8 mouse cellular contexts compared by ENCODE assay signal in the genomic region with DNA sequence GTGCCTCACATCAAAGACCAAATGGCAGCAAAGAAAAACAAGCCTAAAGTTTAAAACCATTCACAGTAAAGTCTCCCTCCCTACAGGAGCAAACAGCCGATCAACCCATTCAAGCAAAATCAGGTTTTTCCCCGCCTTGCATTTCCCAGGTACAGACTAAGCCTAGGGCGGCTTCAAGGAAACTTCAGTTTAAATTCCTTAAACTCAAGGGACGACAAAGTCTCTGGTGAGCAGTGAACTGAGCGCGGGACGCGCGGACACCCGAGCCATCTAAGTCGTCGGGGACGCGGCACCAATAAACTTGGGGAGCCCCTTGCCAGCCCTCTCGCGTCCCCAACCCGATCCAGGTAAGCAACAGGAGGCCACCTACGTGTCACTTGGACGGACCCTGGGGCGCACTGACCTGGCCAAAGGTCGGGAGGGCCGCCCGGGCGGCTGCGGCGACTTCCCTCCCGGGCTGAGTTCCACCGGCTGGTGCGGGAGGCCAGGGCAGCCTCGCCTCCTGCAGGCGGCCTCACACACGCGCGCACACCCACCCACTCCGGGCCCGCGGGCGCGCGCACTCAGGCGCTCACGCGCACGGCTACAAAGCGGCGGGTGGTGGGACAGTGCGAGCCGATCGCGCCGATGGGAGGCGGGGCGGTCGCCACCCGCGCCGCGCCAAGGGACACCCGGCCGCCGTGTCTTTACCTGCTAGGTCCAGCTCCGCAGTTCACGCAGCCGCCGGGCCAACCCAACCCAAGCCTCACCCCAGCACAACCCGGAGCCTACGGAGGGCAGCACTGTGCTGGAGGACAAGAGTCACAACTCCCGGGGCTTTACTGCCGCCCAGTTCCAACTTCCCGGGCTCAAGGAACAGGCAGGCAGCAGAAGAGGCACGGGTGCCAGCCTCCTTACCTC. TPM values are rescaled to one million over a fixed set of nuclear protein-coding genes. Genes with fewer than 3 reads are reported as not detected.
DNase-seq lines count a peak whose midpoint lies in the region; ATAC-seq and TF ChIP-seq lines count a peak whose summit lies in the region.

No protein-coding gene starts in this region.

- peaks cover 11% of the 10 kb centered on the region; the same call in 1 of the 2 replicates for H3K27me3 ChIP-seq in forebrain, embryonic 12.5 days
- no peaks in the 10 kb centered on the region for H3K27me3 ChIP-seq in heart, postnatal 0 days (ENCODE audit: control insufficient read depth, insufficient read depth, low read length)
- no peaks in the 10 kb centered on the region for H3K27me3 ChIP-seq in lung, embryonic 15.5 days

- no peaks in the 10 kb centered on the region for H3K9me3 ChIP-seq in forebrain, embryonic 12.5 days
- H3K9me3 ChIP-seq in heart, postnatal 0 days (replicated peaks; ENCODE audit: control insufficient read depth, low read length), result no peaks in the 10 kb centered on the region
- H3K9me3 ChIP-seq in lung, embryonic 15.5 days, result no peaks in the 10 kb centered on the region

- H3K4me2 ChIP-seq in forebrain, embryonic 12.5 days, result peak overlapping the region; percentile 86
- peak overlapping the region; percentile 81 for H3K4me2 ChIP-seq in heart, postnatal 0 days (ENCODE audit: low read depth, low read length)
- H3K4me2 ChIP-seq in lung, embryonic 15.5 days, result peak overlapping the region; percentile 94

- under 1% methylated on average over 69 of the region's 71 CpGs for WGBS in forebrain, embryonic 12.5 days
- under 1% methylated on average over 67 of the region's 71 CpGs for WGBS in heart, postnatal 0 days
- WGBS in lung, embryonic 15.5 days, result under 1% methylated on average over 58 of the region's 71 CpGs

- TF ChIP-seq POLR2A in brain, embryonic 14.5 days (IDR thresholded peaks at IDR 0.05; ENCODE audit: borderline replicate concordance, extremely low read depth, insufficient read depth, insufficient read length, poor library complexity, severe bottlenecking), result 0 out of 2 replicates have a peak, but pooled peaks have one; percentile 18

- no peak for TF ChIP-seq EP300 in heart, postnatal 0 days (IDR thresholded peaks at IDR 0.05; ENCODE audit: low read depth)

- peak; percentile 11; the same call in 1 of the 2 replicates for TF ChIP-seq CTCF in brain, embryonic 14.5 days (IDR thresholded peaks at IDR 0.05; ENCODE audit: borderline replicate concordance, extremely low read depth, insufficient read depth, insufficient read length)
- TF ChIP-seq CTCF in heart, postnatal 0 days (IDR thresholded peaks at IDR 0.05; ENCODE audit: low read depth), result peak; percentile 18; the same call in 1 of the 2 replicates

- peak; percentile 90 for ATAC-seq in forebrain, embryonic 12.5 days (ENCODE audit: low FRiP score)
- ATAC-seq in heart, postnatal 0 days (ENCODE audit: insufficient read depth, low read depth), result peak; percentile 87
- peak; percentile 91 for ATAC-seq in lung, embryonic 15.5 days (ENCODE audit: borderline replicate concordance, extremely low read depth, low FRiP score, low TSS enrichment)

- H3K4me3 ChIP-seq in forebrain, embryonic 12.5 days (replicated peaks), result peak overlapping the region; percentile 70
- peak overlapping the region; percentile 72 for H3K4me3 ChIP-seq in heart, postnatal 0 days (ENCODE audit: low read depth, low read length)
- peak overlapping the region; percentile 71 for H3K4me3 ChIP-seq in lung, embryonic 15.5 days

- H3K27ac ChIP-seq in forebrain, embryonic 12.5 days, result peak overlapping the region; percentile 72
- peak overlapping the region; percentile 49 for H3K27ac ChIP-seq in heart, postnatal 0 days (ENCODE audit: low read depth)
- H3K27ac ChIP-seq in lung, embryonic 15.5 days, result peak overlapping the region; percentile 88

- H3K9ac ChIP-seq in forebrain, embryonic 12.5 days, result peak overlapping the region; percentile 70
- peak overlapping the region; percentile 57 for H3K9ac ChIP-seq in heart, postnatal 0 days (replicated peaks; ENCODE audit: low read depth, low read length)
- H3K9ac ChIP-seq in lung, embryonic 15.5 days, result peak overlapping the region; percentile 72

- peak; percentile 47 to 57 for DNase-seq in B cell, adult 2 months
- DNase-seq in brain, embryonic 14.5 days (ENCODE audit: low read depth), result peak; percentile 87
- peak; percentile 51 for DNase-seq in heart, postnatal 0 days (ENCODE audit: low spot score)
- DNase-seq in kidney, postnatal 4 days, result peak; percentile 86 to 92
- peak; percentile 60 for DNase-seq in ovary, postnatal 10 days (ENCODE audit: low spot score)
- DNase-seq in thymus, postnatal 14 days, result peak; percentile 70

- no peaks in the 10 kb centered on the region for H3K36me3 ChIP-seq in forebrain, embryonic 12.5 days (replicated peaks)
- no peaks in the 10 kb centered on the region for H3K36me3 ChIP-seq in heart, postnatal 0 days (replicated peaks; ENCODE audit: control insufficient read depth, insufficient read depth, low read length)
- no peaks in the 10 kb centered on the region for H3K36me3 ChIP-seq in lung, embryonic 15.5 days

- H3K4me1 ChIP-seq in forebrain, embryonic 12.5 days, result peaks cover 15% of the 10 kb centered on the region
- H3K4me1 ChIP-seq in heart, postnatal 0 days (ENCODE audit: control insufficient read depth, insufficient read depth), result peaks cover 5% of the 10 kb centered on the region; the same call in 1 of the 2 replicates
- H3K4me1 ChIP-seq in lung, embryonic 15.5 days, result peaks cover 23% of the 10 kb centered on the region

RNA-seq across cellular contexts. Expression of a gene that starts 0.7 kb away (rescaled TPM):
- 11.9 and 12.6 TPM in 2 replicates for polyA plus RNA-seq in brain, embryonic 14.5 days (2012; rRNA removed)
- 45.9 and 50.2 TPM in 2 replicates for polyA plus RNA-seq in forebrain, embryonic 12.5 days (2016; fragmentation: Nextera tagmentation; extraction: Ambion mirVana)
- 13.3 and 16.5 TPM in 2 replicates for total RNA-seq in heart, postnatal 0 days (2014; rRNA removed; ENCODE audit: low replicate concordance)
- polyA plus RNA-seq in heart, postnatal 0 days (2015; fragmentation: Nextera tagmentation; extraction: Ambion mirVana), result 11.6 TPM in 2 replicates
- polyA plus RNA-seq in lung, embryonic 15.5 days (2015; fragmentation: Nextera tagmentation; extraction: Ambion mirVana), result 36.7 and 38.6 TPM in 2 replicates

Comparison
In these comparisons a context has a peak if more than half of its experiments do, and no peak if none do; other contexts are left out.
1. Peak in every context shown above with its lines: DNase-seq, ATAC-seq, H3K4me3 ChIP-seq and H3K27ac ChIP-seq.